Mouse (Mus musculus) gastrocnemius, adult 2 months (tissue): ENCODE measurements around the gene Kcnq1. TPM values are rescaled to one million over a fixed set of nuclear protein-coding genes. Genes with fewer than 3 reads are reported as not detected.

ENCODE experiments used
- DNase-seq: peaks from one replicate; pipeline ENCODE4 v3.0.0; 2022
- H3K27ac ChIP-seq: fragments of 200-600 bp; 2 replicates; pipeline ENCODE4 v1.8.1; 2022; ENCODE audit warnings: mild to moderate bottlenecking
- H3K4me3 ChIP-seq: fragments of 200-600 bp; 2 replicates; pipeline ENCODE4 v1.8.1; 2022; ENCODE audit warnings: mild to moderate bottlenecking, moderate library complexity
- CTCF ChIP-seq: fragments of 200-600 bp; IDR thresholded peaks from 2 replicates; pipeline ENCODE4 v1.8.1; 2022; ENCODE audit warnings: antibody characterized with exemption, mild to moderate bottlenecking, moderate library complexity
- intact Hi-C: fragments of 180-260 bp; cut with DNase I; formaldehyde crosslinking; loops from one replicate; pipeline ENCODE4 v1.15.1; 2025
- long read RNA-seq, 2 experiments: library from polyadenylated mRNA; stranded (forward); transcript quantifications; one replicate each; pipeline ENCODE4 v2.0.0; 2021
- total RNA-seq, 2 experiments: library from RNA; stranded (reverse); gene quantifications; 2 replicates each; pipeline ENCODE4 v1.2.3; 2021

Gene Kcnq1
- total RNA-seq = under 1 TPM; 0.33 to 0.67 TPM
- long read RNA-seq, experiment 1, partial matches to known transcripts = 0 of 2 reads
- long read RNA-seq, experiment 1, other reads (novel, unspliced or antisense) = 2 of 2 reads
- long read RNA-seq, experiment 2 = 0 reads

GRCm38 (mm10) chr7:143106062-143106461, at the start of gene Kcnq1:
Gene Kcnq1, plus strand, starts transcription at chr7:143106362.
- intact Hi-C loops = no loop called here
- H3K4me3 ChIP-seq = peak within 1 kb of the TSS; percentile 72
- peak within 1 kb of the TSS; percentile 40; the same call in 1 of the 2 replicates for H3K27ac ChIP-seq
- DNase-seq = no peak
- no peak for TF ChIP-seq CTCF

- no peak for TF ChIP-seq CTCF
- no peak for DNase-seq
Observed at GRCm38 (mm10) chr7:143057023-143057422, 49.1 kb upstream of the Kcnq1 start.

GRCm38 (mm10) chr7:143057667-143058220, 48.4 kb upstream of the Kcnq1 start:
- TF ChIP-seq CTCF = no peak
- intact Hi-C loops = no loop called here
- peak overlapping the region; percentile 58 for H3K4me3 ChIP-seq
- DNase-seq = no peak
- H3K27ac ChIP-seq = peak overlapping the region; percentile 85

More at GRCm38 (mm10) chr7:143057023-143057422, 49.1 kb upstream of the Kcnq1 start:
- Histone ChIP-seq H3K27ac (peak overlapping the region; percentile 85), H3K4me3 (peak overlapping the region; percentile 58)
- intact Hi-C loops = no loop called here

- no peak for TF ChIP-seq CTCF
- intact Hi-C loops = no loop called here
- no peak for DNase-seq
- Histone ChIP-seq H3K4me3 (peak overlapping the region; percentile 58), H3K27ac (peak overlapping the region; percentile 85)
Observed at GRCm38 (mm10) chr7:143058221-143058697, 47.9 kb upstream of the Kcnq1 start.

GRCm38 (mm10) chr7:143059202-143059870, 46.8 kb upstream of the Kcnq1 start:
- peak; percentile 76 for DNase-seq
- no peak for TF ChIP-seq CTCF
- intact Hi-C loops = no loop called here
- Histone ChIP-seq H3K27ac (peak overlapping the region; percentile 85), H3K4me3 (peak overlapping the region; percentile 58)

- peak; percentile 44 for DNase-seq
- no peak overlapping the region for H3K4me3 ChIP-seq
- H3K27ac ChIP-seq = peak overlapping the region; percentile 67
- intact Hi-C loops = no loop called here
- TF ChIP-seq CTCF = no peak
Observed at GRCm38 (mm10) chr7:143062704-143063103, 43.5 kb upstream of the Kcnq1 start.

- peak overlapping the region; percentile 57 for H3K27ac ChIP-seq
- no peak overlapping the region for H3K4me3 ChIP-seq
- no peak for DNase-seq
- no peak for TF ChIP-seq CTCF
- intact Hi-C loops = no loop called here
Observed at GRCm38 (mm10) chr7:143064226-143064625, 41.9 kb upstream of the Kcnq1 start.

GRCm38 (mm10) chr7:143065692-143066091, 40.5 kb upstream of the Kcnq1 start:
- intact Hi-C loops = no loop called here
- no peak overlapping the region for H3K4me3 ChIP-seq
- TF ChIP-seq CTCF = no peak
- H3K27ac ChIP-seq = no peak overlapping the region
- DNase-seq = no peak

- no peak for DNase-seq
- TF ChIP-seq CTCF = no peak
- peak overlapping the region; percentile 92 for H3K27ac ChIP-seq
- H3K4me3 ChIP-seq = no peak overlapping the region
- intact Hi-C loops = no loop called here
Observed at GRCm38 (mm10) chr7:143067469-143067868, 38.7 kb upstream of the Kcnq1 start.

GRCm38 (mm10) chr7:143067897-143068296, 38.3 kb upstream of the Kcnq1 start:
- H3K4me3 ChIP-seq = no peak overlapping the region; the same call in 1 of the 2 replicates
- TF ChIP-seq CTCF = no peak
- no peak for DNase-seq
- intact Hi-C loops = loop anchor here (2.0 kb wide), 1 partner anchor 15 kb away; the partner anchor contains the start of gene Cd81
- H3K27ac ChIP-seq = peak overlapping the region; percentile 92

GRCm38 (mm10) chr7:143068316-143068881, 37.8 kb upstream of the Kcnq1 start:
- TF ChIP-seq CTCF = no peak
- peak overlapping the region; percentile 83 for H3K4me3 ChIP-seq
- no peak for DNase-seq
- intact Hi-C loops = loop anchor here (2.0 kb wide), 1 partner anchor 16 kb away; the partner anchor contains the start of gene Cd81
- H3K27ac ChIP-seq = peak overlapping the region; percentile 92

- intact Hi-C loops = loop anchor here (2.0 kb wide), 1 partner anchor 16 kb away; the partner anchor contains the start of gene Cd81
- Histone ChIP-seq H3K4me3 (peak within 1 kb of the TSS; percentile 83), H3K27ac (peak within 1 kb of the TSS; percentile 92)
- DNase-seq = peak; percentile 98
- no peak for TF ChIP-seq CTCF
Observed at GRCm38 (mm10) chr7:143068882-143069591, 37.1 kb upstream of the Kcnq1 start, which contains the start of gene Tssc4. Gene Tssc4, plus strand, starts transcription at chr7:143069249.
